Mouse (Mus musculus): ENCODE results near the gene Plcz1. TPM values are rescaled to one million over a fixed set of nuclear protein-coding genes. Genes with fewer than 3 reads are reported as not detected.
A peak's percentile ranks its signal among the peaks of the same experiment; 100 is the strongest.

Plcz1 gene
- polyA plus RNA-seq, 1 experiment from 2014 or later = not detected

- ATAC-seq (ENCODE audit: low read depth) = no peak
- WGBS = 32% methylated on average over 6 of the region's 6 CpGs
- no peaks in the 10 kb centered on the region for H3K36me3 ChIP-seq (ENCODE audit: control insufficient read depth, insufficient read depth, low read length)
- H3K27me3 ChIP-seq (ENCODE audit: control insufficient read depth, insufficient read depth, low read length) = no peaks in the 10 kb centered on the region
- no peak overlapping the region for H3K4me2 ChIP-seq (ENCODE audit: low read depth, low read length)
- no peak overlapping the region for H3K27ac ChIP-seq (ENCODE audit: low read depth, low read length)
- H3K9ac ChIP-seq (replicated peaks; ENCODE audit: low read depth, low read length) = no peak overlapping the region
- no peaks in the 10 kb centered on the region for H3K9me3 ChIP-seq (ENCODE audit: control insufficient read depth, low read length)
- H3K4me3 ChIP-seq (ENCODE audit: low read depth, low read length) = no peak overlapping the region
- H3K4me1 ChIP-seq (ENCODE audit: control insufficient read depth, insufficient read depth, low read length) = no peaks in the 10 kb centered on the region
Measured at GRCm38 (mm10) chr6:139966684-139967083, 74.6 kb downstream of the Plcz1 start.

- Histone ChIP-seq H3K4me2 (ENCODE audit: low read depth, low read length) (no peak overlapping the region), H3K27ac (ENCODE audit: low read depth, low read length) (no peak overlapping the region), H3K4me1 (ENCODE audit: control insufficient read depth, insufficient read depth, low read length) (no peaks in the 10 kb centered on the region), H3K27me3 (ENCODE audit: control insufficient read depth, insufficient read depth, low read length) (no peaks in the 10 kb centered on the region), H3K4me3 (ENCODE audit: low read depth, low read length) (no peak overlapping the region), H3K9me3 (ENCODE audit: control insufficient read depth, low read length) (no peaks in the 10 kb centered on the region), H3K9ac (replicated peaks; ENCODE audit: low read depth, low read length) (no peak overlapping the region), H3K36me3 (ENCODE audit: control insufficient read depth, insufficient read depth, low read length) (no peaks in the 10 kb centered on the region)
- peak; percentile 24; the same call in 1 of the 2 replicates for ATAC-seq (ENCODE audit: low read depth)
- WGBS = 59% methylated on average over 3 of the region's 3 CpGs
Measured at GRCm38 (mm10) chr6:139964895-139965294, 76.4 kb downstream of the Plcz1 start.

- no peak overlapping the region for H3K4me2 ChIP-seq (ENCODE audit: low read depth, low read length)
- H3K4me3 ChIP-seq (ENCODE audit: low read depth, low read length) = no peak overlapping the region
- H3K9me3 ChIP-seq (ENCODE audit: control insufficient read depth, low read length) = no peaks in the 10 kb centered on the region
- ATAC-seq (ENCODE audit: low read depth) = no peak
- H3K4me1 ChIP-seq (ENCODE audit: control insufficient read depth, insufficient read depth, low read length) = no peaks in the 10 kb centered on the region
- H3K27ac ChIP-seq (ENCODE audit: low read depth, low read length) = no peak overlapping the region
- 80% methylated on average over 3 of the region's 3 CpGs for WGBS
- no peak overlapping the region for H3K9ac ChIP-seq (replicated peaks; ENCODE audit: low read depth, low read length)
- no peaks in the 10 kb centered on the region for H3K27me3 ChIP-seq (ENCODE audit: control insufficient read depth, insufficient read depth, low read length)
- no peaks in the 10 kb centered on the region for H3K36me3 ChIP-seq (ENCODE audit: control insufficient read depth, insufficient read depth, low read length)
Measured at GRCm38 (mm10) chr6:139963775-139964174, 77.5 kb downstream of the Plcz1 start.

- Histone ChIP-seq H3K36me3 (ENCODE audit: control insufficient read depth, insufficient read depth, low read length) (no peaks in the 10 kb centered on the region), H3K4me3 (ENCODE audit: low read depth, low read length) (no peak overlapping the region), H3K27ac (ENCODE audit: low read depth, low read length) (no peak overlapping the region), H3K9ac (replicated peaks; ENCODE audit: low read depth, low read length) (no peak overlapping the region), H3K27me3 (ENCODE audit: control insufficient read depth, insufficient read depth, low read length) (no peaks in the 10 kb centered on the region), H3K9me3 (ENCODE audit: control insufficient read depth, low read length) (no peaks in the 10 kb centered on the region), H3K4me2 (ENCODE audit: low read depth, low read length) (no peak overlapping the region), H3K4me1 (ENCODE audit: control insufficient read depth, insufficient read depth, low read length) (no peaks in the 10 kb centered on the region)
- no peak for ATAC-seq (ENCODE audit: low read depth)
- WGBS = 59% methylated on average over 7 of the region's 7 CpGs
Measured at GRCm38 (mm10) chr6:139957531-139958241, 83.6 kb downstream of the Plcz1 start.

GRCm38 (mm10) chr6:139953596-139953995 lies 87.7 kb downstream of the Plcz1 start:
- WGBS = 89% methylated on average over 12 of the region's 12 CpGs
- ATAC-seq (ENCODE audit: low read depth) = no peak
- Histone ChIP-seq H3K36me3 (ENCODE audit: control insufficient read depth, insufficient read depth, low read length) (no peaks in the 10 kb centered on the region), H3K4me2 (ENCODE audit: low read depth, low read length) (no peak overlapping the region), H3K4me3 (ENCODE audit: low read depth, low read length) (no peak overlapping the region), H3K9me3 (ENCODE audit: control insufficient read depth, low read length) (no peaks in the 10 kb centered on the region), H3K4me1 (ENCODE audit: control insufficient read depth, insufficient read depth, low read length) (no peaks in the 10 kb centered on the region), H3K27ac (ENCODE audit: low read depth, low read length) (no peak overlapping the region), H3K9ac (replicated peaks; ENCODE audit: low read depth, low read length) (no peak overlapping the region), H3K27me3 (ENCODE audit: control insufficient read depth, insufficient read depth, low read length) (no peaks in the 10 kb centered on the region)

GRCm38 (mm10) chr6:139947106-139947879 lies 94.0 kb downstream of the Plcz1 start:
- Histone ChIP-seq H3K9ac (replicated peaks; ENCODE audit: low read depth, low read length) (no peak overlapping the region), H3K4me1 (ENCODE audit: control insufficient read depth, insufficient read depth, low read length) (no peaks in the 10 kb centered on the region)
- WGBS = 89% methylated on average over 8 of the region's 8 CpGs

More at GRCm38 (mm10) chr6:139947106-139947879, 94.0 kb downstream of the Plcz1 start:
- ATAC-seq (ENCODE audit: low read depth) = no peak
- no peaks in the 10 kb centered on the region for H3K9me3 ChIP-seq (ENCODE audit: control insufficient read depth, low read length)
- no peaks in the 10 kb centered on the region for H3K36me3 ChIP-seq (ENCODE audit: control insufficient read depth, insufficient read depth, low read length)
- no peaks in the 10 kb centered on the region for H3K27me3 ChIP-seq (ENCODE audit: control insufficient read depth, insufficient read depth, low read length)
- no peak overlapping the region for H3K4me2 ChIP-seq (ENCODE audit: low read depth, low read length)
- H3K27ac ChIP-seq (ENCODE audit: low read depth, low read length) = no peak overlapping the region
- no peak overlapping the region for H3K4me3 ChIP-seq (ENCODE audit: low read depth, low read length)

Other genes starting within 250 kb of the Plcz1 start
- gene Capza3, start 205 bp downstream of the Plcz1 start, polyA plus RNA-seq (2014; fragmentation: Nextera tagmentation; extraction: Ambion mirVana) = not detected in 2 replicates

Data from neural tube, embryonic 14.5 days (tissue).